Mouse (Mus musculus): Measurements from ENCODE around the gene Lgr6.
A peak's percentile ranks its signal among the peaks of the same experiment; 100 is the strongest.

Lgr6 gene

GRCm38 (mm10) chr1:135105124-135105523 lies at the start of gene Lgr6:
Lgr6 (minus strand) TSS chr1:135105276.
- DNase-seq (ENCODE audit: low spot score in 2 of 2): no peak

- DNase-seq (ENCODE audit: low spot score in 2 of 2): peak; percentile 88 to 91
Observed at GRCm38 (mm10) chr1:135154411-135154959, 49.4 kb upstream of the Lgr6 start.

- DNase-seq (ENCODE audit: low spot score in 2 of 2): peak in 1 of 2 experiments; percentile 41
Observed at GRCm38 (mm10) chr1:135154011-135154410, 48.9 kb upstream of the Lgr6 start.

- DNase-seq (ENCODE audit: low spot score in 2 of 2): peak; percentile 66 to 70
Observed at GRCm38 (mm10) chr1:135148996-135149395, 43.9 kb upstream of the Lgr6 start.

- peak in 1 of 2 experiments; percentile 38 for DNase-seq (ENCODE audit: low spot score in 2 of 2)
Observed at GRCm38 (mm10) chr1:135148476-135148875, 43.4 kb upstream of the Lgr6 start.

GRCm38 (mm10) chr1:135147702-135148058 lies 42.6 kb upstream of the Lgr6 start:
- DNase-seq (ENCODE audit: low spot score in 2 of 2): no peak

- DNase-seq (ENCODE audit: low spot score in 2 of 2): peak; percentile 89 to 92
Observed at GRCm38 (mm10) chr1:135146946-135147701, 42.0 kb upstream of the Lgr6 start.

- peak; percentile 90 to 92 for DNase-seq (ENCODE audit: low spot score in 2 of 2)
Observed at GRCm38 (mm10) chr1:135146077-135146945, 41.2 kb upstream of the Lgr6 start, which contains the start of gene Arl8a. Arl8a (plus strand) TSS chr1:135146824.

GRCm38 (mm10) chr1:135143940-135144339 lies 38.9 kb upstream of the Lgr6 start:
- no peak for DNase-seq (ENCODE audit: low spot score in 2 of 2)

GRCm38 (mm10) chr1:135142452-135142851 lies 37.4 kb upstream of the Lgr6 start:
- DNase-seq (ENCODE audit: low spot score in 2 of 2): no peak

- no peak for DNase-seq (ENCODE audit: low spot score in 2 of 2)
Observed at GRCm38 (mm10) chr1:135139906-135140305, 34.8 kb upstream of the Lgr6 start.

GRCm38 (mm10) chr1:135136500-135136899 lies 31.4 kb upstream of the Lgr6 start:
- peak; percentile 71 to 79 for DNase-seq (ENCODE audit: low spot score in 2 of 2)

GRCm38 (mm10) chr1:135135111-135135787 lies 30.2 kb upstream of the Lgr6 start:
- DNase-seq (ENCODE audit: low spot score in 2 of 2): no peak

- no peak for DNase-seq (ENCODE audit: low spot score in 2 of 2)
Observed at GRCm38 (mm10) chr1:135133678-135134435, 28.8 kb upstream of the Lgr6 start.

- no peak for DNase-seq (ENCODE audit: low spot score in 2 of 2)
Observed at GRCm38 (mm10) chr1:135132893-135133369, 27.9 kb upstream of the Lgr6 start.

GRCm38 (mm10) chr1:135132473-135132872 lies 27.4 kb upstream of the Lgr6 start, which contains the start of gene Ptpn7:
Ptpn7 (plus strand) TSS chr1:135132700.
- peak; percentile 75 to 80 for DNase-seq (ENCODE audit: low spot score in 2 of 2)

- DNase-seq (ENCODE audit: low spot score in 2 of 2): no peak
Observed at GRCm38 (mm10) chr1:135131560-135131959, 26.5 kb upstream of the Lgr6 start.

GRCm38 (mm10) chr1:135131034-135131433 lies 26.0 kb upstream of the Lgr6 start:
- DNase-seq (ENCODE audit: low spot score in 2 of 2): no peak

- no peak for DNase-seq (ENCODE audit: low spot score in 2 of 2)
Observed at GRCm38 (mm10) chr1:135130376-135131018, 25.4 kb upstream of the Lgr6 start.

- DNase-seq (ENCODE audit: low spot score in 2 of 2): no peak
Observed at GRCm38 (mm10) chr1:135129543-135130183, 24.6 kb upstream of the Lgr6 start.

All from right cerebral cortex, postnatal 10 days (tissue).